Mouse (Mus musculus) cortical plate, adult 2 months (tissue): Measurements from ENCODE around the gene Ccnb1ip1. TPM values are rescaled to one million over a fixed set of nuclear protein-coding genes. Genes with fewer than 3 reads are reported as not detected.

Experiments
- H3K27ac ChIP-seq: fragments of 200-500 bp; 2 replicates; pipeline ENCODE4 v1.5.1; 2012; ENCODE audit warnings: low read length, control low read depth, inconsistent platforms; ENCODE audit not compliant: insufficient read depth
- H3K4me1 ChIP-seq: fragments of 200-500 bp; 2 replicates; pipeline ENCODE4 v1.6.1; 2011; ENCODE audit warnings: low read length; ENCODE audit not compliant: control insufficient read depth, insufficient read depth
- H3K4me3 ChIP-seq: fragments of 200-500 bp; 2 replicates; pipeline ENCODE4 v1.5.1; 2011; ENCODE audit warnings: mild to moderate bottlenecking, low read length, control low read depth; ENCODE audit not compliant: insufficient read depth
- CTCF ChIP-seq: fragments of 200-500 bp; IDR thresholded peaks from 2 replicates; pipeline ENCODE4 v1.5.1; 2011; ENCODE audit warnings: mild to moderate bottlenecking, control low read depth, low read length; ENCODE audit not compliant: insufficient read depth; ENCODE audit errors: extremely low read depth
- POLR2A ChIP-seq: fragments of 200-500 bp; IDR thresholded peaks from 2 replicates; pipeline ENCODE4 v1.6.1; 2011; ENCODE audit warnings: mild to moderate bottlenecking, low read length, control low read depth; ENCODE audit not compliant: insufficient read depth; ENCODE audit errors: extremely low read depth
- polyA plus RNA-seq: library from polyadenylated mRNA; depleted of rRNA; stranded (reverse); fragments of >200 nt; gene quantifications from 2 replicates; pipeline ENCODE4 v1.2.3, GENCODE M21; 2012

Ccnb1ip1 gene
- polyA plus RNA-seq, 1 experiment = not detected

DNA sequence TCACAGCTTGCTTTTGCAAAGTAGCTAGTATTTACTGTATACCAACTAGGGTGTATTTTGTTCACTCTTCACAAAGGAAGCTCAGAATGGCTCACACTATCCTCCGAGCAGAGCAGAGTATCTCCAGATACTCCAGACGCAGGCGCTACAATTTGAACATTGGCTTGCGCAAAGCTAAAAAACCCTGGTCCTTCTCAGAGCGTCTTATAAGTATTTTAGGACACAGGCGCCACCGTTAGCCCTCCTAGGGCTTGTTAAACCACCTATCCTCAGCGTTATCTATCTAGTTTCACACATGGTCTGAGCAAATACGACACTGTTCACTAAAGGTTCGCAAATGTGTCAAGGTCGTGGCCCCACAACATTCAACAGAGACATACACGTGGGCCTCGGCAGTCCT lies 2.8 kb downstream of the Ccnb1ip1 start:
- Histone ChIP-seq H3K4me3 (no peak overlapping the region), H3K27ac (no peak overlapping the region), H3K4me1 (no peaks in the 10 kb centered on the region)
- TF ChIP-seq CTCF = no peak
- TF ChIP-seq POLR2A = no peak

DNA sequence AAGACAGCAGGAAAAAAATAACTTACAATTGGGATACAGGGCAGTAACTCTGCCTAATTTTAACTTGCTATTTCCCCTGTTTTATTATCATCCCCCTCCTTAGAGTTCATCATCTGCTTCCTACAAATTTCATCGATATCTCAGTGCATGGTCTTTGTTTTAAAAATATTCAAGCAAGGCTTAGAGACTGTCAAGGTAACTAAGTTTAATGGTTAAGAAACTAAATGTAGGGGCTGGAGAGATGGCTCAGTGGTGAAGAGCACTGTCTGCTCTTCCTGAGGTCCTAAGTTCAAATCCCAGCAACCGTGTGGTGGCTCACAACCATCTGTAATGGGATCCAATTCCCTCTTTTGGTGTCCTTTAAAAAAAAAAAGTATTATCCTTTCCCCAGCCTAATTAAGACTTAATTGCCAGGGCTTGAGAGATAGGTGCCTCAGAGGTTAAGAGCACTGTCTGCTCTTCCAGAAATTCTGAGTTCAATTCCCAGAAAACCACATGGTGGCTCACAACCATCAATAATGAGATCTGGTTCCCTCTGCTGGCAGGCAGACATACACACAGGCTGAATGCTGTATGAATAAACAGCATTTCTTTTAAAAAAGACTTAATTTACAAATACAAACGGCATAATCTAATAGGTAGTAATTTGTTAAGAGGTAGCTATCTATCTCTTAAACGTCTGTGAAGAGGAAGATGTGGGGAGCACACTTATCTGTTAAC lies 4.5 kb downstream of the Ccnb1ip1 start:
- TF ChIP-seq CTCF (peak; percentile 20; the same call in 1 of the 2 replicates), POLR2A (no peak)
- no peaks in the 10 kb centered on the region for H3K4me1 ChIP-seq
- no peak overlapping the region for H3K27ac ChIP-seq
- H3K4me3 ChIP-seq = no peak overlapping the region

DNA sequence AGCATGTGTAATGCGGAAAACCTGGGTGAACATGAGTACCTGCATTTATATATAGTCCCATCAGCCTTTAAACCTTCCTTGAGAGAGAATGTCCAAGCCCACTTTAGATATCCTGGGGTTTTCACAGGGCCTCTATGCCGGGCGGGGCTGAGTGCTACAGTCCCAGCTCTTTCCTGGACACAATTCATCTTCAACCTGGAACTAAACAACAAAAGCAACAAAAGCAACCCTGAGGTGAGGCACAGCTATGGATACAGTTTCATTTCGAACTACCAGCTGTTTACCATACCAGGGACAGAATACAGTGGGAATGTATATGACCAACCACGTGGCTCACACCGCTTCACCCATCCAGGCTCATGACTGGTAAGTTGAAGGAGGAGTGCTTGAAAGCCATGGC lies 5.1 kb downstream of the Ccnb1ip1 start:
- H3K4me1 ChIP-seq = no peaks in the 10 kb centered on the region
- no peak overlapping the region for H3K4me3 ChIP-seq
- TF ChIP-seq CTCF (no peak), POLR2A (no peak)
- H3K27ac ChIP-seq = no peak overlapping the region

DNA sequence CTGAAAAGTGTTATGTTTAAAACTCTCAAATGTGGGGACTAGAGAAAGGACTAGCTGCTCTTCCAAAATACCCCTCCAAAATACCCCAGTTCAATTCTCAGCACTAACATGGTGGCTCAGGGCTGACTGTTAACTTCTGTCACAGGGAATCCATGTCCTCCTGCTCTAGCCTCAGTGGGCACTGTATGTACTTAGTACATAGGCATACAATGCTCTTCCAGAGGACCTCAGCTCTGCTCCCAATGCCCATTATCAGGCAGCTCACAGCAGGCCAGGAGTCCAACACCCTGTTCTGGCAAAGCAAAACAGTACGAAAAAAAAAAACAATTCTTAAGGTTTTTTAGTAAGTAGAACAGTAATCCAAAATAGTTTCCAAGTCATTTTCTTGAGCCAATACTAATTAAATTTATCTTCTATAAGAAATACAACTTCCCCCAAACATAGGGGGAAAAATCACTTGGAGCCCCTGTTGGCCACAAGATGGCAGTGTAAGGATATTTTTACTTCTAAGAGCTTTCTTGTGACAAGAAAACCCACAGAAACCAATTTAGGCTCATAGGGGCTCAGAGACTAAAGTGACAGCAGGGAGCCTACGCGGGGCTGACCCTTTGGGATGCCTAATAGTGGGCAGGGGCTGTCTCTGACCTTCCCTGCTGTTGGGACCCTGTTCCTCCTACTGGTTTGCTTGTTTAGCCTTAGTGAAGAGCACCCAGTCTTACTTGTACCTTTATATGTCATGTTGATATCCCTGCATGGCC lies 7.9 kb downstream of the Ccnb1ip1 start:
- TF ChIP-seq CTCF (peak; percentile 22; the same call in 1 of the 2 replicates), POLR2A (no peak)
- Histone ChIP-seq H3K4me1 (no peaks in the 10 kb centered on the region), H3K27ac (no peak overlapping the region), H3K4me3 (no peak overlapping the region)

DNA sequence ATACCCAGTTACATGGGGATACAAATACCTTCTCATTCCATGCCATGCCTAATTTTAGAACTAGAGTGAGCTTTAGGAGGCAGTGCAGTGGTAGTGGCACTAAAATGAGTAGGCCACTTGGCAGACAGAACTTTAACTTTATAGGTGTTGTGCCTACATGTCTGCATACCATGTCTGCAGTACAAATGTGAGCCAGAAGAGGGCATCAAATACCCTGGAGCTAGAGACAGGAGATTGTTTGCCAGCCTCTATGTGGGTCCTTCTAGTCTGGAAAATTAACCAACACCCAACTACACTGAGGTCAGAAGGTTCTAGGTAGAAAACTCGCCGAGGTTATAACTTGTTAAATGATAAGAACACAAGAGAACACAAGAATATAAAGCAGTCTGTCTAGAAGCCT lies 9.0 kb downstream of the Ccnb1ip1 start:
- Histone ChIP-seq H3K4me3 (no peak overlapping the region), H3K4me1 (no peaks in the 10 kb centered on the region), H3K27ac (no peak overlapping the region)
- TF ChIP-seq POLR2A (no peak), CTCF (no peak)

DNA sequence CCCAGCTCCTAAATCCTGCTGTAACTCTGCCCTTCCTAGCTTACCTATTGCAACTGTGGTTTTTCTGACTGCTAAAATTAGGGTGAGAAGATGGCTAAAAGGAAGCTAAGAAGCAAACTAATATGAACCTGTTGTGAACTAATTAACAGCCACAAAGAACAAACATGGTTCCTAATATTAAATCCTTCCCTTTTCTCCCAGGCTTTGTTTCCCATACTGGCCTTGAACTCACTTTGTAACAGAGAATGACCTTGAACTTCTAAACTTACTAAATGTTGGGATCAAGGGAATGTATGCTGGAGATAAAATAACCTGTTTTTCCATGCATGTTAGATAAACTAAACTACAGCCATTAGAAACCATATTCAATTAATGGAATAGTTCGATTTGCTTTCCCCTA lies 11.1 kb downstream of the Ccnb1ip1 start:
- Histone ChIP-seq H3K27ac (no peak overlapping the region), H3K4me3 (no peak overlapping the region), H3K4me1 (no peaks in the 10 kb centered on the region)
- TF ChIP-seq POLR2A = no peak
- no peak for TF ChIP-seq CTCF

DNA sequence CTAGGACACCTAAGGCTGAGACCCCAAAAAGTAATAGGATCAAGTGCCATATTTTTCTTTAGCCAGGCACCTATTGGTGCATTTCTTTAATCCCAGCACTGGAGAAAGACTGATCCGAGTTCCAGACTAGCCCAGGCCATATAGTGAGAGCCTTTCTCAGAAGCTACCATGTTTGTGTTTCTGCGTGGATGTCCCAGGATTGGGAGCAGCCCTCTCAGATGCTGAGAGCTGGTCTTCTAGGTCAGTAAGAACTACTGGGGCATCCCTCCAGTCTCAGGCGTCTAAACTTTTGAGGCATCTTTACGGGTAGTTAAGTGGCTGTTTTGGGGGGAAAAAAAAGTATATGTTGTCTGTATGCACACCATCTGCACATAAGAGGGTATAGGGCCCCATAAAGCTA lies 11.6 kb downstream of the Ccnb1ip1 start:
- TF ChIP-seq POLR2A = no peak
- no peak for TF ChIP-seq CTCF

DNA sequence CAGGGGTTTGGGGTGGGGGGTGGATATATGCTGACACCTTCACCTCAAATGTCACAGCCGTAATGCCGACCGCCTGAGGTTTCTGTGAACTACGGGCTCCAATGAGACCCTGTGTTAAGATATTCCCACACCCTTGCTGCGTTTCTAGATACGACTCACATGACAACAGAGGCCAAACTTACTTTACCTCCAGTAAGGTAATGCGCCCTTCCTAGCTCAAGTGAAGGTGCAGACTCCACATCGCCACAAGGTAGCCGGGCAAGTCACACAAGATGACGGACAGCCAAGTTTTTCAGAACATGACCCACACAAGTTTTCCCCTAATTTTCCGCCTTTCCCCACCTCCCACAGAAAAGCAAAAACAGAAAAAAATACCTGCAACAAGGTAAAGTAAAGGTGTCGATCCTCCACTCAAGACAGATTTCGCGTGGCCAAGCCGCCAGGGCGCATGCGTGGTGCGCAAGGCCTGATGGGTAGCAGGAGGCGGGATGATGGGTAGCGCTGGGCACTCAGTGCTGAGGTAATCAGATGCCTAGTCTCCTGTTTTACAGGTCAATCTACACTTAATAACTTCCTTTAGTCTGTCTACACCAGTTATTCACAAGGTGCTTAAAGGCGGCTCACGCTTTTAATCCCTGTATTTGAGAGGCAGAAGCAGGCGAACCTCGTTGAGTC lies 12.1 kb downstream of the Ccnb1ip1 start:
- no peak for TF ChIP-seq POLR2A
- TF ChIP-seq CTCF = no peak
- no peak overlapping the region for H3K27ac ChIP-seq
- no peak overlapping the region for H3K4me3 ChIP-seq
- H3K4me1 ChIP-seq = no peaks in the 10 kb centered on the region

More for the DNA sequence above, 11.6 kb downstream of the Ccnb1ip1 start:
- Histone ChIP-seq H3K27ac (no peak overlapping the region), H3K4me1 (no peaks in the 10 kb centered on the region), H3K4me3 (no peak overlapping the region)

DNA sequence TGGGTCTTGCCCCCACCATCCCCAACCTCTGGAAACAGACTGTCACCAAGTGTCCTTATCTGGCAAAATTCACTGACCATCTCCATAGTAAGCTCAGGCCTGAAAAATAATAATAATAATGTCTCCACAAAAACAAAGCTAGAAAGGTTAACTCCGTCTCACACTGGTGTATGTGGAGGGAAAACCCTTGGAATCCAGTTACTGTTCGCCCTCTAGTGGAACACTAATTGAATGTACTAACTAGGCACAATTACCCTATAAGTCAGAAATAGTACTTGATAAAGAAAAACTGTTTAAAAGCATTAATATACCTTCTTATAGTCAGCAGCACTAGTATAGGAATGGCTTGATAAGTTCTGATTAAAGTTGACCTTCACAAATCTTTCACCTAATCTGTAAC lies 19.4 kb downstream of the Ccnb1ip1 start:
- Histone ChIP-seq H3K4me1 (no peaks in the 10 kb centered on the region; the same call in 1 of the 2 replicates), H3K27ac (no peak overlapping the region), H3K4me3 (no peak overlapping the region)
- TF ChIP-seq POLR2A = no peak
- no peak for TF ChIP-seq CTCF
